Mouse (Mus musculus) spleen, embryonic (tissue): ENCODE measurements around the gene Slc50a1.

Experiments
- CTCF ChIA-PET: fragments of 350-600 bp; sonication (Branson Sonifier 250); formaldehyde crosslinking; loops from one replicate; lab custom pipeline; 2022; lab: Charles Lee

Gene Slc50a1

GRCm38 (mm10) chr3:89238494-89238893 lies 31.9 kb downstream of the Slc50a1 start:
- CTCF ChIA-PET, result interaction anchor here (0.8 kb wide), 1 partner anchor 122 kb away, joined by 3 read pairs; no protein-coding TSS in a partner anchor

- CTCF ChIA-PET, result no interaction called here
These were observed 32.7 kb downstream of the Slc50a1 start for GRCm38 (mm10) chr3:89237682-89238081.

GRCm38 (mm10) chr3:89236516-89236915 lies 33.9 kb downstream of the Slc50a1 start:
- CTCF ChIA-PET, result interaction anchor here (0.6 kb wide), 2 partner anchors 13 to 1198 kb away, joined by 3 to 8 read pairs; no protein-coding TSS in a partner anchor

GRCm38 (mm10) chr3:89233562-89234110 lies 36.7 kb downstream of the Slc50a1 start:
- CTCF ChIA-PET, result interaction anchor here (0.7 to 1.7 kb wide), 3 partner anchors 12 to 124 kb away, joined by 3 to 5 read pairs (median 3); partner anchors contain the start of gene Krtcap2

- CTCF ChIA-PET, result interaction anchor here (0.7 to 1.2 kb wide), 2 partner anchors 123 to 131 kb away, joined by 3 read pairs; partner anchors contain the start of genes Fdps and Gm43738
These were observed 37.8 kb downstream of the Slc50a1 start for GRCm38 (mm10) chr3:89232614-89233013.

- CTCF ChIA-PET, result interaction anchor here (0.6 to 1.2 kb wide), 2 partner anchors 130 to 328 kb away, joined by 3 to 8 read pairs; partner anchors contain the start of genes Fdps and Gm43738
These were observed 38.5 kb downstream of the Slc50a1 start for GRCm38 (mm10) chr3:89231772-89232275.

- CTCF ChIA-PET, result interaction anchor here (1.8 kb wide), 1 partner anchor 12 kb away, joined by 5 read pairs; no protein-coding TSS in a partner anchor
These were observed 39.0 kb downstream of the Slc50a1 start for GRCm38 (mm10) chr3:89231345-89231744.

GRCm38 (mm10) chr3:89230561-89230960 lies 39.8 kb downstream of the Slc50a1 start:
- CTCF ChIA-PET, result interaction anchor here (1.8 kb wide), 1 partner anchor 13 kb away, joined by 5 read pairs; no protein-coding TSS in a partner anchor

GRCm38 (mm10) chr3:89229276-89229675 lies 41.1 kb downstream of the Slc50a1 start:
- CTCF ChIA-PET, result no interaction called here

- CTCF ChIA-PET, result no interaction called here
These were observed 41.5 kb downstream of the Slc50a1 start, which contains the start of gene Muc1 for GRCm38 (mm10) chr3:89228836-89229235. Muc1 (plus strand) TSS chr3:89229057.

GRCm38 (mm10) chr3:89228180-89228549 lies 42.2 kb downstream of the Slc50a1 start:
- CTCF ChIA-PET, result no interaction called here

- CTCF ChIA-PET, result no interaction called here
These were observed 42.8 kb downstream of the Slc50a1 start for GRCm38 (mm10) chr3:89227307-89228179.

GRCm38 (mm10) chr3:89226900-89227299 lies 43.5 kb downstream of the Slc50a1 start, which contains the start of gene Mtx1:
Mtx1 (minus strand) TSS chr3:89227088.
- CTCF ChIA-PET, result no interaction called here

GRCm38 (mm10) chr3:89226361-89226760 lies 44.0 kb downstream of the Slc50a1 start:
- CTCF ChIA-PET, result interaction anchor here (0.6 kb wide), 1 partner anchor 1121 kb away, joined by 7 read pairs; no protein-coding TSS in a partner anchor

- CTCF ChIA-PET, result interaction anchor here (0.6 kb wide), 1 partner anchor 1122 kb away, joined by 7 read pairs; no protein-coding TSS in a partner anchor
These were observed 44.5 kb downstream of the Slc50a1 start for GRCm38 (mm10) chr3:89225918-89226317.

- CTCF ChIA-PET, result no interaction called here
These were observed 45.0 kb downstream of the Slc50a1 start for GRCm38 (mm10) chr3:89225321-89225815.

- CTCF ChIA-PET, result no interaction called here
These were observed 45.6 kb downstream of the Slc50a1 start for GRCm38 (mm10) chr3:89224796-89225195.

- CTCF ChIA-PET, result no interaction called here
These were observed 49.2 kb downstream of the Slc50a1 start for GRCm38 (mm10) chr3:89221167-89221566.

- CTCF ChIA-PET, result no interaction called here
These were observed 50.8 kb downstream of the Slc50a1 start for GRCm38 (mm10) chr3:89219546-89219945.

- CTCF ChIA-PET, result no interaction called here
These were observed 52.1 kb downstream of the Slc50a1 start for GRCm38 (mm10) chr3:89218271-89218670.
